Mouse (Mus musculus) CH12.LX (cell line): Measurements from ENCODE around the gene Synj2. TPM values are rescaled to one million over a fixed set of nuclear protein-coding genes. Genes with fewer than 3 reads are reported as not detected.

Experiments
- DNase-seq: peaks from one replicate; pipeline ENCODE4 v3.0.0-alpha.2; 2013; ENCODE audit errors: extremely low read depth
- H3K27ac ChIP-seq: 2 replicates; pipeline ENCODE4 v1.5.1; 2012; ENCODE audit warnings: low read depth, mild to moderate bottlenecking, control low read depth, moderate library complexity; ENCODE audit not compliant: insufficient read depth
- H3K27me3 ChIP-seq: replicated peaks from 2 replicates; pipeline ENCODE3; 2012; ENCODE audit warnings: inconsistent platforms
- H3K36me3 ChIP-seq, 2 experiments: replicated peaks in 1 of 2; 2 replicates each; pipeline versions ENCODE3 to v1.6.1; 2012; ENCODE audit warnings: inconsistent platforms in 1 of 2, low read length in 1 of 2, mild to moderate bottlenecking in 1 of 2, mixed read lengths in 1 of 2, moderate library complexity in 1 of 2; ENCODE audit not compliant: control insufficient read depth in 1 of 2, insufficient read depth in 1 of 2
- H3K4me1 ChIP-seq, 2 experiments: 2 replicates each; pipeline ENCODE4 v1.6.1; 2012; ENCODE audit warnings: inconsistent platforms in 1 of 2, moderate library complexity in 1 of 2; ENCODE audit not compliant: insufficient read depth in 2 of 2, control insufficient read depth in 1 of 2
- H3K4me2 ChIP-seq: 2 replicates; pipeline ENCODE4 v1.6.1; 2012; ENCODE audit warnings: low read depth, mild to moderate bottlenecking, control low read depth; ENCODE audit not compliant: poor library complexity, insufficient read depth, severe bottlenecking
- H3K4me3 ChIP-seq, 3 experiments: fragments of 150-350 bp in 1 of 3; sonication (generic) in 1 of 3; replicated peaks in 1 of 3; 2 replicates each; pipeline versions ENCODE3 to v1.5.1; 2011 to 2012; ENCODE audit warnings: low read depth in 2 of 3, low read length in 2 of 3, mild to moderate bottlenecking in 2 of 3, moderate library complexity in 2 of 3, control low read depth in 1 of 3, improper control_type of control experiment in 1 of 3, inconsistent platforms in 1 of 3, mixed read lengths in 1 of 3; ENCODE audit not compliant: poor library complexity in 1 of 3
- H3K79me2 ChIP-seq: replicated peaks from 2 replicates; pipeline ENCODE4 v1.6.1; 2012; ENCODE audit warnings: mild to moderate bottlenecking, moderate library complexity; ENCODE audit not compliant: control insufficient read depth, poor library complexity, insufficient read depth, severe bottlenecking; ENCODE audit errors: extremely low read depth
- H3K9ac ChIP-seq: 2 replicates; pipeline ENCODE4 v1.6.1; 2012; ENCODE audit warnings: low read depth, mild to moderate bottlenecking, control low read depth, moderate library complexity; ENCODE audit not compliant: insufficient read depth
- H3K9me3 ChIP-seq: replicated peaks from 2 replicates; pipeline ENCODE3; 2012; ENCODE audit warnings: low read length, inconsistent platforms, mixed read lengths
- CHD1 ChIP-seq: IDR thresholded peaks from 2 replicates; pipeline ENCODE4 v1.6.1; 2012; ENCODE audit warnings: low read depth, low read length, improper control_type of control experiment, inconsistent platforms
- CTCF ChIP-seq, 2 experiments: IDR thresholded peaks in 1 of 2; conservative IDR thresholded peaks in 1 of 2; 2 replicates each; pipeline ENCODE4 v1.5.1; 2011 to 2012; ENCODE audit warnings: low read depth in 2 of 2, low read length in 2 of 2, improper control_type of control experiment in 1 of 2, inconsistent platforms in 1 of 2, mild to moderate bottlenecking in 1 of 2, moderate library complexity in 1 of 2
- E2F4 ChIP-seq: IDR thresholded peaks from 2 replicates; pipeline ENCODE4 v1.6.1; 2011; ENCODE audit warnings: low read depth, low read length, improper control_type of control experiment; ENCODE audit not compliant: insufficient replicate concordance
- ETS1 ChIP-seq: conservative IDR thresholded peaks from 2 replicates; pipeline ENCODE4 v1.6.1; 2012; ENCODE audit warnings: low read depth, mild to moderate bottlenecking, inconsistent platforms, low read length, improper control_type of control experiment, moderate library complexity
- JUN ChIP-seq: IDR thresholded peaks from 2 replicates; pipeline ENCODE4 v1.6.1; 2011; ENCODE audit warnings: low read depth, mild to moderate bottlenecking, low read length, improper control_type of control experiment, moderate library complexity; ENCODE audit not compliant: insufficient read depth
- JUND ChIP-seq: conservative IDR thresholded peaks from 2 replicates; pipeline ENCODE4 v1.6.1; 2011; ENCODE audit warnings: low read depth, low read length, improper control_type of control experiment
- MAFK ChIP-seq: IDR thresholded peaks from 2 replicates; pipeline ENCODE4 v1.6.1; 2011; ENCODE audit warnings: low read length, improper control_type of control experiment; ENCODE audit not compliant: insufficient replicate concordance
- MXI1 ChIP-seq: IDR thresholded peaks from 2 replicates; pipeline ENCODE4 v1.6.1; 2011; ENCODE audit warnings: mild to moderate bottlenecking, low read depth, low read length, improper control_type of control experiment
- PAX5 ChIP-seq: IDR thresholded peaks from 2 replicates; pipeline ENCODE4 v1.6.1; 2012; ENCODE audit warnings: low read length, inconsistent platforms, mixed read lengths
- POLR2AphosphoS2 ChIP-seq: IDR thresholded peaks from 2 replicates; pipeline ENCODE4 v1.6.1; 2011; ENCODE audit warnings: low read depth, low read length, improper control_type of control experiment
- TBP ChIP-seq: conservative IDR thresholded peaks from 2 replicates; pipeline ENCODE4 v1.6.1; 2011; ENCODE audit warnings: low read depth, low read length, improper control_type of control experiment
- dilution Hi-C: fragments of 300-500 bp; cut with MboI; formaldehyde crosslinking; loops from 2 replicates; pipeline ENCODE4 v1.14.3; 2020; ENCODE audit warnings: low sequenced_read_pairs; ENCODE audit not compliant: extremely low pct_unique_long_range_greater_than_20kb, extremely low pct_ligation_motif_present
- in situ Hi-C: fragments of 300-500 bp; cut with MboI; formaldehyde crosslinking; loops from 3 replicates; pipeline ENCODE4 v1.14.3; 2019; ENCODE audit warnings: low sequenced_read_pairs, low pct_ligation_motif_present, low pct_unique_long_range_greater_than_20kb, mixed read lengths
- polyA plus RNA-seq: library from polyadenylated mRNA; unstranded; fragments of >175 nt; gene quantifications from 2 replicates; pipeline ENCODE4 v1.2.1, GENCODE M21; 2012; ENCODE audit warnings: low read depth; ENCODE audit not compliant: insufficient read length
- total RNA-seq, 2 experiments: library from RNA; depleted of rRNA; stranded (reverse); fragments of 300-350 nt in 1 of 2; fragments of >200 nt in 1 of 2; gene quantifications; 2 replicates each; pipeline ENCODE4 v1.2.3; 2012 to 2014

The Synj2 gene
- total and polyA plus RNA-seq, 3 experiments: 5.3 to 10.9 (median 6.8) TPM

- DNase-seq: no peak
- TF ChIP-seq CHD1 (no peak), TBP (no peak)
- Histone ChIP-seq H3K79me2 (no peaks in the 10 kb centered on the region), H3K9ac (no peak overlapping the region), H3K9me3 (no peaks in the 10 kb centered on the region), H3K27ac (no peak overlapping the region), H3K36me3 (no peaks in the 10 kb centered on the region), H3K27me3 (no peaks in the 10 kb centered on the region), H3K4me3 (no peak overlapping the region), H3K4me1 (peaks cover 7 to 31% of the 10 kb centered on the region in 2 experiments), H3K4me2 (no peak overlapping the region)
- in situ Hi-C loops (no loop called here), dilution Hi-C loops (no loop called here)
Observed at GRCm38 (mm10) chr17:5966706-5967105, 25.6 kb downstream of the Synj2 start.

- H3K27ac ChIP-seq: no peak overlapping the region
- no peaks in the 10 kb centered on the region for H3K79me2 ChIP-seq
- no peak overlapping the region for H3K9ac ChIP-seq
- no peak for DNase-seq
- in situ Hi-C loops (no loop called here), dilution Hi-C loops (no loop called here)
- H3K9me3 ChIP-seq: no peaks in the 10 kb centered on the region
- no peaks in the 10 kb centered on the region for H3K36me3 ChIP-seq
- no peak for TF ChIP-seq MXI1
- no peak for TF ChIP-seq CTCF (conservative IDR thresholded peaks at IDR 0.05 in 1 of 2, IDR thresholded peaks at IDR 0.05 in 1 of 2; ENCODE audit: low read depth in 2 of 2, low read length in 2 of 2)
- no peak for TF ChIP-seq JUND
- no peak for TF ChIP-seq JUN
- no peak for TF ChIP-seq POLR2AphosphoS2
- no peak for TF ChIP-seq ETS1
- TF ChIP-seq E2F4: no peak
- H3K4me1 ChIP-seq: peaks cover 7 to 35% of the 10 kb centered on the region in 2 experiments
- H3K4me3 ChIP-seq: no peak overlapping the region
- no peaks in the 10 kb centered on the region for H3K27me3 ChIP-seq
- H3K4me2 ChIP-seq: no peak overlapping the region
Observed at GRCm38 (mm10) chr17:5968562-5968961, 27.5 kb downstream of the Synj2 start.

GRCm38 (mm10) chr17:5969246-5969645, 28.2 kb downstream of the Synj2 start:
- Histone ChIP-seq H3K9ac (no peak overlapping the region), H3K27me3 (no peaks in the 10 kb centered on the region), H3K4me3 (no peak overlapping the region), H3K79me2 (no peaks in the 10 kb centered on the region), H3K4me1 (peaks cover 7 to 41% of the 10 kb centered on the region in 2 experiments), H3K36me3 (no peaks in the 10 kb centered on the region), H3K9me3 (no peaks in the 10 kb centered on the region), H3K27ac (no peak overlapping the region), H3K4me2 (no peak overlapping the region)
- DNase-seq: no peak
- dilution Hi-C loops (no loop called here), in situ Hi-C loops (no loop called here)
- TF ChIP-seq TBP (no peak), PAX5 (no peak), JUND (no peak), E2F4 (no peak), MAFK (no peak)
- TF ChIP-seq, all 38 proteins: peak for 0
